11 mouse cellular contexts compared by ENCODE assay signal in genomic region chr1:39759231-39760175, GRCm38 (mm10). TPM values are rescaled to one million over a fixed set of nuclear protein-coding genes. Genes with fewer than 3 reads are reported as not detected.
DNase-seq lines count a peak whose midpoint lies in the region; ATAC-seq lines count a peak whose summit lies in the region.
"Had no signal": no experiment of that assay in that cellular context is flagged by ENCODE, and none has a peak within 500 bp of the region (broad histone marks: within the 10 kb centered on the region; RNA-seq: fewer than 3 reads in every experiment).

No protein-coding gene starts in this region.

- H3K4me3 ChIP-seq in brown adipose tissue, adult 24 weeks (ENCODE audit: insufficient read depth, low read depth, low read length): no peak overlapping the region
- H3K4me3 ChIP-seq in heart, embryonic 16.5 days (ENCODE audit: low read length): no peak overlapping the region
- no peak overlapping the region for H3K4me3 ChIP-seq in hindbrain, embryonic 10.5 days
- H3K4me3 ChIP-seq: midbrain, embryonic 10.5 days had no signal

- peak; percentile 18 for DNase-seq in retina, postnatal 1 day
- DNase-seq in retina, embryonic 14.5 days (ENCODE audit: low spot score): no peak
- peak; percentile 80 for DNase-seq in skeletal muscle tissue, adult 2 months (ENCODE audit: low read depth, low spot score)
- no peak for DNase-seq in cerebellum, postnatal 14 days
- DNase-seq in hindbrain, embryonic 10.5 days (ENCODE audit: low spot score): no peak
- DNase-seq in ovary, postnatal 10 days (ENCODE audit: low spot score): no peak
- DNase-seq: thymus, postnatal 36 days had no signal

- ATAC-seq in heart, embryonic 16.5 days (replicated peaks; ENCODE audit: extremely low read depth, insufficient read depth, low FRiP score): no peak

- WGBS in heart, embryonic 16.5 days: 23% methylated on average over 9 of the region's 9 CpGs
- WGBS in hindbrain, embryonic 10.5 days: 63% methylated on average over 9 of the region's 9 CpGs

- H3K27me3 ChIP-seq in heart, embryonic 16.5 days (ENCODE audit: control insufficient read depth, insufficient read depth, low read length): no peaks in the 10 kb centered on the region
- no peaks in the 10 kb centered on the region for H3K27me3 ChIP-seq in hindbrain, embryonic 10.5 days (ENCODE audit: insufficient read depth, poor library complexity, severe bottlenecking)

- H3K9ac ChIP-seq in heart, embryonic 16.5 days (ENCODE audit: low read length): peak overlapping the region; percentile 38; the same call in 1 of the 2 replicates

- H3K4me2 ChIP-seq in heart, embryonic 16.5 days (ENCODE audit: low read depth, low read length): no peak overlapping the region

- no peaks in the 10 kb centered on the region for H3K36me3 ChIP-seq in heart, embryonic 16.5 days (ENCODE audit: control insufficient read depth, insufficient read depth)
- no peaks in the 10 kb centered on the region for H3K36me3 ChIP-seq in hindbrain, embryonic 10.5 days
- H3K36me3 ChIP-seq: midbrain, embryonic 10.5 days had no signal

- peak overlapping the region; percentile 28 for H3K27ac ChIP-seq in brown adipose tissue, adult 24 weeks (replicated peaks; ENCODE audit: low read depth, low read length)
- peak overlapping the region; percentile 30 for H3K27ac ChIP-seq in heart, embryonic 16.5 days (ENCODE audit: low read length)
- H3K27ac ChIP-seq in hindbrain, embryonic 10.5 days: no peak overlapping the region
- H3K27ac ChIP-seq: midbrain, embryonic 10.5 days had no signal

- peaks cover 23% of the 10 kb centered on the region for H3K4me1 ChIP-seq in brown adipose tissue, adult 24 weeks (ENCODE audit: control insufficient read depth, insufficient read depth, insufficient read length, low read length)
- H3K4me1 ChIP-seq in heart, embryonic 16.5 days (ENCODE audit: control insufficient read depth, insufficient read depth, low read length): peaks cover 32% of the 10 kb centered on the region
- H3K4me1 ChIP-seq in hindbrain, embryonic 10.5 days (replicated peaks): peaks cover 15% of the 10 kb centered on the region

- H3K9me3 ChIP-seq in heart, embryonic 16.5 days (replicated peaks; ENCODE audit: control insufficient read depth, low read length): no peaks in the 10 kb centered on the region
- no peaks in the 10 kb centered on the region for H3K9me3 ChIP-seq in hindbrain, embryonic 10.5 days
- H3K9me3 ChIP-seq: midbrain, embryonic 10.5 days had no signal

RNA-seq across cellular contexts. Expression of gene Rfx8, which starts 38.7 kb away (rescaled TPM):
- polyA plus RNA-seq in brown adipose tissue, adult 24 weeks (2012; ENCODE audit: insufficient read depth, insufficient read length, missing spikeins): not detected in 2 replicates
- 0.51 and 0.68 TPM in 2 replicates for polyA plus RNA-seq in heart, embryonic 16.5 days (2015; fragmentation: Nextera tagmentation; extraction: Ambion mirVana)
- polyA plus RNA-seq in hindbrain, embryonic 10.5 days (2016; fragmentation: Nextera tagmentation; extraction: Ambion mirVana): 0.12 and 0.22 TPM in 2 replicates

RNA-seq across cellular contexts. Expression of gene Gm3646, which starts 45.6 kb away (rescaled TPM):
- polyA plus RNA-seq in brown adipose tissue, adult 24 weeks (2012; ENCODE audit: insufficient read depth, insufficient read length, missing spikeins): not detected in 2 replicates
- 2.7 and 4.4 TPM in 2 replicates for polyA plus RNA-seq in heart, embryonic 16.5 days (2015; fragmentation: Nextera tagmentation; extraction: Ambion mirVana)
- not detected in 2 replicates for polyA plus RNA-seq in hindbrain, embryonic 10.5 days (2016; fragmentation: Nextera tagmentation; extraction: Ambion mirVana)
- polyA plus RNA-seq: cortical plate, adult 2 months; midbrain, embryonic 10.5 days had no signal

Comparison
In these comparisons a context has a peak if more than half of its experiments do, and no peak if none do; other contexts are left out.
1. DNase-seq: peak in retina, postnatal 1 day (single experiment) and skeletal muscle tissue, adult 2 months (single experiment); none in retina, embryonic 14.5 days (single experiment), cerebellum, postnatal 14 days (0 of 2), hindbrain, embryonic 10.5 days (single experiment) and ovary, postnatal 10 days (single experiment).